8 mouse cellular contexts compared by ENCODE assay signal in the genomic region with DNA sequence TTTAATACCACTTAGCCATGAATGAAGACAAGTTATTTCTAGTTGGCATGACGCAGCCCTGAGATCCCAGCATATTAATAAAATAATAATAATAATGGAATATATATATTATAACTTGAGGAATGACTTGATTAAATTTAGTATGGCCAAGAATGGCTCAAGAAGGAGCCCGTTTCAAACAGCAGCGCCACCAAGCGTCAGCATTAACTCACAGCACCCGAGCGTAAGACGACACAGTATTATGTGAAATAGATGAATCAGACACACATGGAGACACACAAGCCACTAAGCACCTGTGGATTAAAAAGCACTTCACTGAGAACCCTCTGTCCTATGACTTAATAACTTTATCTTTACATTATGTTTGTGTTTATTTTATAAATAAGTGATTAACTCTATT. TPM values are rescaled to one million over a fixed set of nuclear protein-coding genes. Genes with fewer than 3 reads are reported as not detected.
DNase-seq lines count a peak whose midpoint lies in the region.

No protein-coding gene starts in this region.

- DNase-seq in adrenal gland, postnatal 25 days: peak; percentile 20
- DNase-seq in adrenal gland, adult 8-10 months: no peak
- peak; percentile 53 to 54 for DNase-seq in kidney, postnatal 4 days
- DNase-seq in kidney, postnatal 14 days: no peak
- DNase-seq in 3T3-L1 (ENCODE audit: low read depth, low spot score) (peak; percentile 40), MN1 (ENCODE audit: low spot score) (no peak)
- peak; percentile 16 for DNase-seq in c-Kit-positive CD71-negative TER-119-negative erythroid progenitor cells, embryonic 14.5 days (ENCODE audit: low read depth)
- DNase-seq in kidney, adult 8-10 months: no peak

RNA-seq across cellular contexts. Expression of gene Fig4, which starts 31.2 kb away (rescaled TPM):
- 16.7 and 22.8 TPM in 2 replicates for total RNA-seq in adrenal gland, postnatal 25 days (2021)
- 10 to 100 TPM; 23.1 to 25.6 (median 24.1) TPM for total RNA-seq in adrenal gland, adult 8-10 months (2022)

RNA-seq across cellular contexts. Expression of gene Ak9, which starts 31.9 kb away (rescaled TPM):
- 0.06 TPM in 1 of 2 replicates, not detected in the other for total RNA-seq in adrenal gland, postnatal 25 days (2021)
- under 1 TPM in 2 of 4 experiments, not detected in 2; 0.05 to 0.14 TPM for total RNA-seq in adrenal gland, adult 8-10 months (2022)

Comparison
In these comparisons a context has a peak if more than half of its experiments do, and no peak if none do; other contexts are left out.
1. DNase-seq: peak in adrenal gland, postnatal 25 days (single experiment), kidney, postnatal 4 days (2 of 2), 3T3-L1 (single experiment) and c-Kit-positive CD71-negative TER-119-negative erythroid progenitor cells, embryonic 14.5 days (single experiment); none in adrenal gland, adult 8-10 months (single experiment), kidney, postnatal 14 days (single experiment), MN1 (single experiment) and kidney, adult 8-10 months (0 of 2).